Mouse (Mus musculus) fat pad, adult 2 months (tissue): Measurements from ENCODE around the gene Dnaja3.

Experiments used
- DNase-seq: peaks from one replicate; pipeline ENCODE4 v3.0.0-alpha.2; 2011; ENCODE audit warnings: low read depth, low spot score; ENCODE audit errors: extremely low read depth

The Dnaja3 gene

GRCm38 (mm10) chr16:4639831-4640237 is at the start of gene Dnaja3, which contains the start of gene Vasn:
Dnaja3 (plus strand) TSS chr16:4639989.
Vasn (plus strand) TSS chr16:4639941.
- DNase-seq, result no peak

- DNase-seq, result no peak
Observed at GRCm38 (mm10) chr16:4590236-4590635, 49.6 kb upstream of the Dnaja3 start.

DNA sequence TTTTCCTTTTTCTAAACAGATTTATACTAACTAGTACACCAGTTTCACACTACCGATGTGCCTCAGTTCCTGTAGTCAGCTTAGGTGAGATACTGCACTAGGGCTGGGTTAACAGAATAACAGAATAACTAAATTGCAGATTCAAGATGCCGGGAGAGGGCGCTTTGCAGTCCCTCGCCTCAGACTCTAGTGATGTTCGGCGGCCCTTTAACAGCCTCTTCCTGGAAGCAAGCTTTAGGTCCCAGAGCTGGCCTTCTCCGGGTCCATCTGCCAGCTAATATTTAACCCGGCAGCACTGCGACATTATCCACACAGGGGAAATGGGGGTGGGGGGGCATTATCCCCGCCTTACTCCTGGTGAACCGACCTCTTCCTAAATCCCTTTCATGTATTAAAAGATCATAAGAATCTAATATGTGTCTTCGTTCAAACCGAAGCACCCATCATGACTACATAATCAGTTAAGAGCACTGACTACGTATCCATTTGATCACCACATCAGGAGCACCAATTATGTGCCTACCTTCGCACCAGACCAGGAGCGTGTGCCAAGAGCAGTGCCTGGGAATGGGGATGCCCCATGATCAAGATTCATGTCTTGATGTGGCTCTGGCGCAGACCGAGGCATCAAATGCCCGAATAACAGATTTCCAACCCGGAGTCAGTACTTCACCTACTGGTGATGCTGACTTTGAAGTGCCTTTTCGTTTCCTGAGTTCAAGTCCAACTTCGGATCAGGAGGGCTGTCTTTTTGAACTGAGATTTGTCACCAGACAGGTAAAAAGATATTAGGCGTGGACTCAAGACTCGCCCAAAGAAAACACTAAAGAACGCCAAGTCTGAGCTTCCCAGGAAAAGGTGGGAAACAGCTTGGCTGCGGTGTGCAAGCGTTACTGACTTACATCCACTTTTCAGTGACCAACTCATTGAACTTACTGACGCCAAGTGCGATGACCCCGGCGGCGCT is 46.6 kb upstream of the Dnaja3 start:
- DNase-seq, result no peak

DNA sequence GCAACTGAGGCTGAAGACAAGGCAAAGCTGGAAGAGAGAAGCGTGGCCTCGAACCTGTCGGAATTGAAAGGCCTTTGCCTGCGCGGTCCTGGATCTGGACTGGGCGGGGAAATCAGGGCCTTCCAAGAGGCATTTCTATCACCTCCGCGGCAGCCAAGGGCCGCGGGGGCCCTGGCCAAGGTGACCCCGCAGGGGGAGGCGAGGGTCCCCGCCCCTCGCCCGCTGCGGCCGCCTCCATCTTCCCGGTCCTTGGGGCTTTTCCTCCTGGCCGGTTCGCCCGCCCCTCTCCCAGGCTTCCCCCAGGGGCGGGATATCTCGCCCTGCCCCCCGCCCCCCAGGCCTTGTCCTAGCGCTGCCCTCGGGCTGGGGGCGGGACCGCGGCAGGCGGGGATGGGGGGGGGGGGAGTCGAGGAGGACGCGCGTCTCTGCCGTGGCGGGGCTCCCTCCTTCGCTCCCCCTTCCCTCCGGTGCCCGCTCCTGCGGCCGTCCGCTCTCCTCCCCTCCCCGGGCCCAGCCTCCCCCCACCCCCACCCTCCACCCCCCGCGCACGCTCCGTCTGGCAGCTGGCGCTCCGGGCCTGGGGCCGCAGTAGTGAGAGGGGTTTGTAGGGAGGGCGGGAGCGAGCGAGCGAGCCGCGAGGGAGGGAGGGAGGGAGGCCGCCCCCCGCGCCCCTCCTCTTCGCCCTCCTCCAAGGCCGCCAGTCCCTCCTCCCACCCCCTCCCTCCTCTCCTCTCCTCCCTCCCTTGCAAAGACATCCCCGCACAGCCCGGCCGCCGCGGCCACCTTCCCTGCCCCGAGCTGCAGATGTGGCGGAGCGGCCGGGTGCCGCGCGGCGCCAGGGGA is 45.6 kb upstream of the Dnaja3 start, which contains the start of gene Glis2:
Glis2 (plus strand) TSS at position 743 of the 843 bp plus-strand sequence.
- no peak for DNase-seq

DNA sequence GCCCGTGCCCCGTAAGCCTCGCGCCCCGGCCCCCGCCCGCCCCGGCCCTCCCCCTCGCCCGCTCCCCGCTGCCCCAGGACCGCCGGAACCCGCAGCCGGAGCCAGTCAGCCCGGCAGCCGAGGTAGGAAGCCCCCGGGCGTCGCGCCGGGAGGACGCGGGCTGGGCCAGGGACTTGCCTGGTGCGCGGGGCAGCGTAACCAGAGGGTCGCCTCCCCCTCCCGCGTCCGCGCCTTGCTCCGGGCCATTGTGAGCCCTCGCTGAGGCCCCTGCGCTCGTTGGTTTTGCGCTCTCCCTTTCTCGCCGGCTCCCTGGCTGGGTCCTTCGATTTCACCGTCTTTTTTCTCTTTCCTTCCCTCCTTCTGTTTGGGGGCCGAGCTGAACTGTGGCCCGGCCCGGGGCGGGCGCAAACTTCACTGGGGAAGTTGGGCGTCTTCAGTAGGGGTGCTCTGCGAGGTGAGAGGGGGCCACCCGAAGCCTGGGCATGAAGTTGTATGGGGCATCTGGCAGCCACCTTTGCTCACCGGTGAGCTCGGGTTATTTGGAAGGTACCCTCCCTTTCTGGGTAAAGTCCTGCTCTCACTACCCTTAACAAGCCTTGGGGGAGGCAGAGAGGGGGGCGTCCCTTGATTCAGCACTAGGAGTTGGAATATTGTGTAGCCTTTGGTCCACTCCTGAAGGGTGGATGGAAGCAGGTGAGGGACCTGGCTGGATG is 44.8 kb upstream of the Dnaja3 start:
- DNase-seq, result no peak

- no peak for DNase-seq
Observed at GRCm38 (mm10) chr16:4595527-4595963, 44.2 kb upstream of the Dnaja3 start.

GRCm38 (mm10) chr16:4596141-4596728 is 43.6 kb upstream of the Dnaja3 start:
- DNase-seq, result no peak

DNA sequence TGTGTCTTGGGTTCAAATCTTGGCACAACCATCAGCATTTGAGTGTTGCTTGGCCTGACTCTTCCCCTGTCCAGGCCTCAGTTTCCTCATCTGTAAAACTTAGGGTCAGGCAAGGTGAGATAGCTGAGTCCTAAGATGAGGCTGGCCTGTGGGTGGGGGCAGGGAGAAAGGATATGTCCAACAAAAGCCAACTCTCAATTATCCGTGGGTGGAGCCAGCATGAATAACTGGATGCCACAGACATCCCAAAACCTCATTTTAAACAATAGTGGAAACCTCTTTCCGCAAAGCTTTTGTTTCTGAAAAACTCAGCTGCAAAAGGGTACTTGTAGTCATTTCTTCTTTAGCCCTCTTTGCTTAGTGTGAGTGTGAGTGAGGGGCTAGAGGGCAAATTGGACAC is 43.0 kb upstream of the Dnaja3 start:
- DNase-seq, result no peak

- no peak for DNase-seq
Observed at GRCm38 (mm10) chr16:4597296-4597695, 42.5 kb upstream of the Dnaja3 start.

DNA sequence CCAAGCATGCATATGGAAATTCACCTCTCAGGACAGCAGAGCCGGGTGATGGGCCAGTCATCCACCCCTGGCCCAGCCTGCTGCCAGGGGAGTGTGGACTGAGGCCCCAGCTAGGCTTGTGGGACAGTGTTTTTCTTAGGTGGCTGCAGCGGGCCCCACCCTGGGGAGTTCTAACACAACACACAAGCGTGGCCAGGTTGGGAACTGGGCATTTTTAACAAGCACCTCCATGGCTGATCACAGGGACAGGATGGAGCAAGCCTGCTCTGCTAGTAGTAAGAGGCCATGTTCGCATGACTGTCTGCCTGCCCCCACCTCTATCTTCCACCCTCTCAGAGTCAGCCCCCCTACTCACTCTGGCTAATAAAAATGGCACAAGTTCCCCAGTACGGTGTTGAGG is 41.7 kb upstream of the Dnaja3 start:
- DNase-seq, result no peak

DNA sequence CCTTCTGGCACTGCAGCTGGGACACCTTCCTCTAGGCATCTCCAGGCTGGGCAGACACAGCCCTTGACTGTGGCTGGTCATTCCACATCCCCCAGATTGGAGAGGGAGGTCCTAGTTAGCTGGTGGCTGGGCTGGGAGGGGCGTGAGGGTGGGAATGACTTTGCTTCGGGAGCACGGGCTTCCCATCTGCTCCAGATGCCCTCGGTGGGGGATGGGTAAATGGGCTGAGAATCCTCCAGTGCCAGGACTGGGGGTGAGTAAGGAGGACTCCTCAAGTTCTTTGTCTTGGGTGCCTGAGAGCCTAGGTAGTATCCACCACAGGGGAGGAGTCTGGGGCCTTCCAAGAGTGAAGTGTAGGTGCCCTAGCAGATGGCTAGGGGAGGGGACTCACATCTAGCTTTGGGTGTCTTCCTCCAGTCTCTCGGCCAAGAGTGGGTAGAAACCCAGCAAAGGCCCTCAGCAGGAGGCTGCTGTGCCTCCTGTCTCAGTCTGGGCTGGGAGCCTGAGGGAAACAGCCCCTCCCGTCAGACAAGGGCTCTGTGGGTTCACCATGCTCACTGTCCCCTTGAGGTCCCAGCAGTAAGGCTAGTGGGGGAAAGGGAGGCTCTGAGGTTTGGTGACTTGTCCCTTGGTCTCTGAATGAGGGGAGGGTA is 40.8 kb upstream of the Dnaja3 start:
- DNase-seq, result no peak

GRCm38 (mm10) chr16:4599616-4600015 is 40.2 kb upstream of the Dnaja3 start:
- DNase-seq, result no peak

GRCm38 (mm10) chr16:4600701-4601310 is 39.0 kb upstream of the Dnaja3 start:
- DNase-seq, result no peak

GRCm38 (mm10) chr16:4602189-4602588 is 37.6 kb upstream of the Dnaja3 start:
- DNase-seq, result no peak

GRCm38 (mm10) chr16:4602766-4603452 is 36.9 kb upstream of the Dnaja3 start:
- no peak for DNase-seq

DNA sequence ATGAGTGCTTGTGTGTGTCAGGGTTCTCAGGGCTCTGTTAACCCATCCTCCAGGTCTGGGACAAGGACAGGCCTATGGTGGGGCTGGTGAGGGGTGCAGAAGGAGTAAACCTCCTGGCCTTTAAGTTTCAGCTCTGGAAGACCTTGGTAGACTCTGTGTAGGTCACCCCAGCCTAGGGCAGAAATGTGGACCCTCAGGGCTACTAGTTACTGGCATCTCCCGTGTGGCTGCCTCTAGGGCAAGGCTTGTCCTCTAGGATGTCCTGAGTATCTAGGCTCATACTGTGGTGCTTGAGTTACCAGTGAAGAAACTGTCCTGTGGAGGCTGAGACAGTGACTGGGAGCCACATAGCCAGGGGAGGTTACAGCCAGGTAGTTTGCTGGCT is 36.3 kb upstream of the Dnaja3 start:
- no peak for DNase-seq

DNA sequence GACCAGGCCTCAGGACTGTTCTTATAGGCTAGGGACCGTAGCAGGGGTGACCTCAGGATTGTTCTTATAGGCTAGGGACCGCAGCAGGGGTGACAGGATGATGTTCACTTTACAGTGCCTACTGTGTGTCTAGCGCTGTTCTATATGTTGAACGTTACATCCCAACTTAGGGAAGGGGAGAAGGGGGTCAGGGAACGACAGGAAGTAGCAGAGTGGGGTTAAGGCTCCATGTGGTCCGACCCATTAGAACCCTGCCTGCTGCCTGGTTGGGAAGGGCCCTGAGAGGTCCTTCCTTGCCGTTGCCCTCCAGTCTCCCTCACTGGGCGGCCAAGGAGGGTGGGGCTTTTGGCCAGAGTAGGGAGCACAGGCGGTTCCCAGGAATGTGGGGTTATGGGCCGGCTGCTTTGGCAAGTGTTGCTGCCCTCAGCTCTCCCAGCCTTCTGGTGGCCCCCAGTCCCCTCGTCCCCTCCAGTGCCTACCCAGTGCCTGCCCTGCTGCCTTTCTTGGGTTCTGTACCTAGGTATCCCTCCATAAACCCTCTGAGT is 35.4 kb upstream of the Dnaja3 start:
- no peak for DNase-seq

DNA sequence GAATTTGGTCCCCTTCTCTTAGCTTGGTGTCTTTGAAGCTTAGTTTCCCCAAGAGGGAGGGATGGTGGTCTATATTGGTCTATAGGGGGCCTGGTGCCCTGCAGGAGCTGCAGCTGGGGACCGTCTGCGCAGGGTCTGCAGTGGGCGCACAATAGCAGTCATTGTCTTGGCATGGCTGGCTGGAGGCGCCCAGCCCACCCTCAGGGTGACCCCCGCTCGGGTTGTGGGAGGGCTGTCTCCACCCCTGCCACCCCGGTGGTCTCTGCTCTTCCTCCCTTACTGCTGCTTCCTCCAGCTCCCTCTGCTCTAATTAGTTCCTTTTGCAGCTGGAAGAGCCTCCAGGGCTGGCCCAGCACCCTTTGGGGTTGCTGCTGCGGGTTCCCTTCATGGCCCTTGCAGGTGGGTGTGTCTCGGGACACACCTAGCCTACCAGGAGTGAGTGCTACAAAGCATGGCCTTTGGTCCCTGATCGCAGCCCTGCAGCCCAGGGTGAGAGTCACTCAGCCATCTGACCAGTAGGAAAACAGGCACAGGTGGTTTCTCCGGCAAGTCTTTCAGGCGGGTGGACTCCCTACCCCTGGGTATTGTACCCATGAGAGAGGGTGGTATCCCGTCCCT is 34.2 kb upstream of the Dnaja3 start:
- DNase-seq, result no peak
